ENCODE assay signal across 9 mouse cellular contexts in genomic region chr3:56575422-56575821, GRCm38 (mm10).
DNase-seq lines count a peak whose midpoint lies in the region; ATAC-seq and TF ChIP-seq lines count a peak whose summit lies in the region.
"Had no signal": no experiment of that assay in that cellular context is flagged by ENCODE, and none has a peak within 500 bp of the region (broad histone marks: within the 10 kb centered on the region; RNA-seq: fewer than 3 reads in every experiment).

No protein-coding gene starts in this region.

- no peak overlapping the region for H3K4me3 ChIP-seq in stomach, postnatal 0 days (ENCODE audit: low read depth, low read length)
- no peak overlapping the region for H3K4me3 ChIP-seq in lung, adult 2 months (replicated peaks; ENCODE audit: extremely low read depth, low read depth, low read length)

- H3K27ac ChIP-seq in stomach, postnatal 0 days (replicated peaks) = no peak overlapping the region

- TF ChIP-seq CTCF in stomach, postnatal 0 days (IDR thresholded peaks at IDR 0.05; ENCODE audit: low read depth) = no peak
- TF ChIP-seq CTCF in lung, adult 2 months (IDR thresholded peaks at IDR 0.05; ENCODE audit: insufficient read depth, low read length) = no peak

- no peaks in the 10 kb centered on the region for H3K9me3 ChIP-seq in stomach, postnatal 0 days (ENCODE audit: control insufficient read depth, low read length)

- no peaks in the 10 kb centered on the region for H3K36me3 ChIP-seq in stomach, postnatal 0 days (ENCODE audit: control insufficient read depth, insufficient read depth, low read length)

- TF ChIP-seq EP300 in stomach, postnatal 0 days (optimal IDR thresholded peaks at IDR 0.05) = no peak

- no peak overlapping the region for H3K9ac ChIP-seq in stomach, postnatal 0 days (ENCODE audit: low read length)

- 58% methylated on average over 5 of the region's 5 CpGs for WGBS in stomach, postnatal 0 days
- WGBS in lung, adult 2 months = 47% methylated on average over 5 of the region's 5 CpGs

- peak; percentile 65 for ATAC-seq in frontal cortex, adult (ENCODE audit: low TSS enrichment)
- peak; percentile 97 to 98 for ATAC-seq in hematopoietic stem cell, adult 5-6 weeks (replicated peaks in 1 of 2; ENCODE audit: insufficient read depth in 1 of 2, low FRiP score in 2 of 2, low TSS enrichment in 1 of 2, low read depth in 1 of 2, poor library complexity in 2 of 2, severe bottlenecking in 2 of 2)
- 0 out of 2 replicates have a peak, but pooled peaks have one; percentile 49 for ATAC-seq in stomach, postnatal 0 days (ENCODE audit: low FRiP score, low TSS enrichment)
- no peak for ATAC-seq in activated CD4-positive, CD25-positive, alpha-beta regulatory T cell, adult 4 months

- H3K4me2 ChIP-seq in stomach, postnatal 0 days (replicated peaks; ENCODE audit: low read depth) = no peak overlapping the region

- no peak for TF ChIP-seq POLR2A in lung, adult 2 months (IDR thresholded peaks at IDR 0.05; ENCODE audit: borderline replicate concordance, extremely low read depth, low read depth, low read length)

- no peaks in the 10 kb centered on the region for H3K4me1 ChIP-seq in stomach, postnatal 0 days (replicated peaks; ENCODE audit: control insufficient read depth, insufficient read depth)
- no peaks in the 10 kb centered on the region for H3K4me1 ChIP-seq in lung, adult 2 months (ENCODE audit: control insufficient read depth, insufficient read depth, low read length)

- DNase-seq in frontal cortex, postnatal 14 days (ENCODE audit: low spot score in 2 of 2) = no peak
- peak; percentile 8 for DNase-seq in thymus, postnatal 0 days (ENCODE audit: low spot score)
- DNase-seq in thymus, postnatal 14 days = no peak
- DNase-seq in stomach, postnatal 0 days (ENCODE audit: low spot score) = no peak
- DNase-seq in lung, adult 2 months = no peak
- DNase-seq: kidney, adult 18-20 months had no signal

- no peaks in the 10 kb centered on the region for H3K27me3 ChIP-seq in stomach, postnatal 0 days (ENCODE audit: control insufficient read depth, insufficient read depth, low read length)
